ENCODE assay signal across 30 mouse cellular contexts in genomic region chr9:96230271-96230670, GRCm38 (mm10). TPM values are rescaled to one million over a fixed set of nuclear protein-coding genes. Genes with fewer than 3 reads are reported as not detected.
A peak's percentile ranks its signal among the peaks of the same experiment; 100 is the strongest.
DNase-seq lines count a peak whose midpoint lies in the region; ATAC-seq and TF ChIP-seq lines count a peak whose summit lies in the region.
"Had no signal": no experiment of that assay in that cellular context is flagged by ENCODE, and none has a peak within 500 bp of the region (broad histone marks: within the 10 kb centered on the region; RNA-seq: fewer than 3 reads in every experiment).

No protein-coding gene starts in this region.

- H3K4me3 ChIP-seq in embryonic facial prominence, embryonic 11.5 days (ENCODE audit: low read depth, low read length): no peak overlapping the region
- no peak overlapping the region for H3K4me3 ChIP-seq in embryonic facial prominence, embryonic 10.5 days
- H3K4me3 ChIP-seq in midbrain, embryonic 12.5 days: no peak overlapping the region
- no peak overlapping the region for H3K4me3 ChIP-seq in midbrain, postnatal 0 days (ENCODE audit: low read depth, low read length)
- no peak overlapping the region for H3K4me3 ChIP-seq in embryonic facial prominence, embryonic 14.5 days (ENCODE audit: low read depth, low read length)
- H3K4me3 ChIP-seq: embryonic facial prominence, embryonic 13.5 days; forebrain, embryonic 10.5 days; forebrain, embryonic 13.5 days; gastrocnemius, adult 2 months; hindbrain, embryonic 10.5 days had no signal

- 40% methylated on average over 2 of the region's 2 CpGs for WGBS in embryonic facial prominence, embryonic 11.5 days
- 58% methylated on average over 2 of the region's 2 CpGs for WGBS in embryonic facial prominence, embryonic 10.5 days
- WGBS in midbrain, embryonic 12.5 days: 11% methylated on average over 2 of the region's 2 CpGs
- 19% methylated on average over 2 of the region's 2 CpGs for WGBS in midbrain, postnatal 0 days
- 44% methylated on average over 2 of the region's 2 CpGs for WGBS in embryonic facial prominence, embryonic 14.5 days

- no peaks in the 10 kb centered on the region for H3K27me3 ChIP-seq in embryonic facial prominence, embryonic 11.5 days (ENCODE audit: control insufficient read depth, insufficient read depth, low read length)
- H3K27me3 ChIP-seq in embryonic facial prominence, embryonic 10.5 days (replicated peaks; ENCODE audit: low read depth, poor library complexity, severe bottlenecking): no peaks in the 10 kb centered on the region
- H3K27me3 ChIP-seq in midbrain, embryonic 12.5 days: no peaks in the 10 kb centered on the region
- H3K27me3 ChIP-seq in midbrain, postnatal 0 days (ENCODE audit: insufficient read depth, low read length): no peaks in the 10 kb centered on the region
- no peaks in the 10 kb centered on the region for H3K27me3 ChIP-seq in embryonic facial prominence, embryonic 14.5 days (replicated peaks; ENCODE audit: control insufficient read depth, insufficient read depth, low read length)
- H3K27me3 ChIP-seq: CH12.LX; embryonic facial prominence, embryonic 13.5 days; forebrain, embryonic 13.5 days; Patski had no signal

- H3K27ac ChIP-seq in embryonic facial prominence, embryonic 11.5 days (replicated peaks; ENCODE audit: low read depth, low read length): no peak overlapping the region
- no peak overlapping the region for H3K27ac ChIP-seq in embryonic facial prominence, embryonic 10.5 days (replicated peaks)
- no peak overlapping the region for H3K27ac ChIP-seq in midbrain, embryonic 12.5 days (replicated peaks)
- no peak overlapping the region for H3K27ac ChIP-seq in midbrain, postnatal 0 days (ENCODE audit: low read depth, low read length)
- H3K27ac ChIP-seq in embryonic facial prominence, embryonic 14.5 days (replicated peaks; ENCODE audit: low read depth, low read length): no peak overlapping the region
- H3K27ac ChIP-seq: embryonic facial prominence, embryonic 13.5 days; forebrain, embryonic 10.5 days; forebrain, embryonic 13.5 days; gastrocnemius, adult 2 months; hindbrain, embryonic 10.5 days; hindbrain, embryonic 14.5 days had no signal

- no peaks in the 10 kb centered on the region for H3K36me3 ChIP-seq in embryonic facial prominence, embryonic 11.5 days (replicated peaks; ENCODE audit: control insufficient read depth, insufficient read depth, low read depth, low read length)
- H3K36me3 ChIP-seq in embryonic facial prominence, embryonic 10.5 days (replicated peaks): no peaks in the 10 kb centered on the region
- no peaks in the 10 kb centered on the region for H3K36me3 ChIP-seq in midbrain, embryonic 12.5 days
- H3K36me3 ChIP-seq in midbrain, postnatal 0 days (ENCODE audit: insufficient read depth, low read length): no peaks in the 10 kb centered on the region
- H3K36me3 ChIP-seq in embryonic facial prominence, embryonic 14.5 days (ENCODE audit: control insufficient read depth, insufficient read depth, low read length): no peaks in the 10 kb centered on the region
- H3K36me3 ChIP-seq: embryonic facial prominence, embryonic 13.5 days; forebrain, embryonic 10.5 days; G1E; hindbrain, embryonic 10.5 days had no signal

- no peak for TF ChIP-seq CTCF in midbrain, postnatal 0 days (IDR thresholded peaks at IDR 0.05)

- H3K4me2 ChIP-seq in embryonic facial prominence, embryonic 11.5 days (ENCODE audit: low read depth, low read length): no peak overlapping the region
- no peak overlapping the region for H3K4me2 ChIP-seq in midbrain, embryonic 12.5 days (replicated peaks)
- H3K4me2 ChIP-seq in midbrain, postnatal 0 days (ENCODE audit: low read depth, low read length, poor library complexity, severe bottlenecking): no peak overlapping the region
- no peak overlapping the region for H3K4me2 ChIP-seq in embryonic facial prominence, embryonic 14.5 days (ENCODE audit: low read depth, low read length)
- H3K4me2 ChIP-seq: embryonic facial prominence, embryonic 13.5 days; forebrain, embryonic 13.5 days; heart, embryonic 11.5 days; hindbrain, embryonic 14.5 days had no signal

- H3K9ac ChIP-seq in embryonic facial prominence, embryonic 11.5 days (replicated peaks; ENCODE audit: low read length): no peak overlapping the region
- no peak overlapping the region for H3K9ac ChIP-seq in midbrain, embryonic 12.5 days (replicated peaks)
- no peak overlapping the region for H3K9ac ChIP-seq in midbrain, postnatal 0 days (replicated peaks; ENCODE audit: low read length, poor library complexity, severe bottlenecking)
- H3K9ac ChIP-seq in embryonic facial prominence, embryonic 14.5 days (ENCODE audit: low read depth, low read length): no peak overlapping the region
- H3K9ac ChIP-seq: embryonic facial prominence, embryonic 13.5 days; forebrain, embryonic 13.5 days; hindbrain, embryonic 14.5 days had no signal

- no peaks in the 10 kb centered on the region for H3K4me1 ChIP-seq in embryonic facial prominence, embryonic 11.5 days (ENCODE audit: control insufficient read depth, insufficient read depth, low read length)
- peaks cover 5% of the 10 kb centered on the region; the same call in 1 of the 2 replicates for H3K4me1 ChIP-seq in embryonic facial prominence, embryonic 10.5 days
- peaks cover 3% of the 10 kb centered on the region; the same call in 1 of the 2 replicates for H3K4me1 ChIP-seq in midbrain, embryonic 12.5 days
- no peaks in the 10 kb centered on the region for H3K4me1 ChIP-seq in midbrain, postnatal 0 days (ENCODE audit: insufficient read depth, low read length)
- H3K4me1 ChIP-seq in embryonic facial prominence, embryonic 14.5 days (ENCODE audit: control insufficient read depth, insufficient read depth, low read length): no peaks in the 10 kb centered on the region
- H3K4me1 ChIP-seq: forebrain, embryonic 13.5 days had no signal

- ATAC-seq in embryonic facial prominence, embryonic 11.5 days (replicated peaks; ENCODE audit: insufficient number of reproducible peaks, low FRiP score, low TSS enrichment, low read depth): no peak
- peak; percentile 58; the same call in 1 of the 2 replicates for ATAC-seq in midbrain, embryonic 12.5 days (ENCODE audit: low FRiP score, low read depth)
- no peak for ATAC-seq in midbrain, postnatal 0 days (ENCODE audit: low FRiP score)
- ATAC-seq in embryonic facial prominence, embryonic 14.5 days (ENCODE audit: low read depth): no peak
- ATAC-seq: forebrain, embryonic 13.5 days; forebrain, embryonic 16.5 days; intestine, postnatal 0 days; Patski had no signal

- H3K9me3 ChIP-seq in embryonic facial prominence, embryonic 11.5 days (replicated peaks; ENCODE audit: control insufficient read depth, low read length): no peaks in the 10 kb centered on the region
- H3K9me3 ChIP-seq in embryonic facial prominence, embryonic 10.5 days: no peaks in the 10 kb centered on the region
- H3K9me3 ChIP-seq in midbrain, embryonic 12.5 days: no peaks in the 10 kb centered on the region
- no peaks in the 10 kb centered on the region for H3K9me3 ChIP-seq in midbrain, postnatal 0 days (ENCODE audit: low read length)
- H3K9me3 ChIP-seq in embryonic facial prominence, embryonic 14.5 days (ENCODE audit: control insufficient read depth, low read length): no peaks in the 10 kb centered on the region
- H3K9me3 ChIP-seq: embryonic facial prominence, embryonic 13.5 days; forebrain, embryonic 10.5 days; forebrain, embryonic 13.5 days; G1E; hindbrain, embryonic 10.5 days had no signal

- DNase-seq in embryonic facial prominence, embryonic 11.5 days (ENCODE audit: low spot score): peak; percentile 55
- no peak for DNase-seq in embryonic facial prominence, embryonic 10.5 days (ENCODE audit: low spot score)
- DNase-seq in midbrain, postnatal 0 days (ENCODE audit: low spot score): no peak
- DNase-seq in R1 (ENCODE audit: low read depth, low spot score): peak; percentile 96
- DNase-seq in embryonic facial prominence, embryonic 14.5 days (ENCODE audit: low spot score): peak; percentile 22
- no peak for DNase-seq in left cerebral cortex, adult 8-10 months (ENCODE audit: low spot score in 2 of 2)
- no peak for DNase-seq in heart, postnatal 25 days (ENCODE audit: low spot score)
- DNase-seq: adrenal gland, postnatal 10 days; adrenal gland, postnatal 36 days; B cell, adult 2 months; cerebellum, adult 18-20 months; cerebellum, adult 9-10 months; cerebellum, postnatal 14 days; gastrocnemius, adult 2 months; gastrocnemius, postnatal 14 days; heart, adult 11 months; heart, postnatal 36 days; kidney, adult 2 months had no signal

- intact Hi-C loops in heart, postnatal 25 days (cut with DNase I): no loop called here

RNA-seq across cellular contexts. Expression of gene Tfdp2, which starts 34.2 kb away (rescaled TPM):
- polyA plus RNA-seq in embryonic facial prominence, embryonic 11.5 days (2014; fragmentation: Nextera tagmentation; extraction: Ambion mirVana): 67.1 and 81.1 TPM in 2 replicates
- 61.4 and 72.1 TPM in 2 replicates for polyA plus RNA-seq in embryonic facial prominence, embryonic 10.5 days (2016; fragmentation: Nextera tagmentation; extraction: Ambion mirVana)
- 116 and 124 TPM in 2 replicates for polyA plus RNA-seq in midbrain, embryonic 12.5 days (2016; fragmentation: Nextera tagmentation; extraction: Ambion mirVana)
- total RNA-seq in midbrain, postnatal 0 days (2014; rRNA removed): 14.0 and 15.7 TPM in 2 replicates
- polyA plus RNA-seq in midbrain, postnatal 0 days (2015; fragmentation: Nextera tagmentation; extraction: Ambion mirVana): 12.4 and 13.5 TPM in 2 replicates
- polyA plus RNA-seq in embryonic facial prominence, embryonic 14.5 days (2014; fragmentation: Nextera tagmentation; extraction: Ambion mirVana): 30.8 and 39.7 TPM in 2 replicates
- 10 to 100 TPM; 32.3 to 41.4 (median 38.6) TPM for total RNA-seq in left cerebral cortex, adult 8-10 months (2022)
- 10 to 100 TPM; 94.8 to 98.9 TPM for total RNA-seq in heart, postnatal 25 days (2021)

Comparison
In these comparisons a context has a peak if more than half of its experiments do, and no peak if none do; other contexts are left out.
1. DNase-seq: peak in embryonic facial prominence, embryonic 11.5 days (single experiment), R1 (single experiment) and embryonic facial prominence, embryonic 14.5 days (single experiment); none in embryonic facial prominence, embryonic 10.5 days (single experiment), midbrain, postnatal 0 days (single experiment), left cerebral cortex, adult 8-10 months (0 of 2) and heart, postnatal 25 days (single experiment).